ENCODE assay signal across 18 mouse cellular contexts in the genomic region with DNA sequence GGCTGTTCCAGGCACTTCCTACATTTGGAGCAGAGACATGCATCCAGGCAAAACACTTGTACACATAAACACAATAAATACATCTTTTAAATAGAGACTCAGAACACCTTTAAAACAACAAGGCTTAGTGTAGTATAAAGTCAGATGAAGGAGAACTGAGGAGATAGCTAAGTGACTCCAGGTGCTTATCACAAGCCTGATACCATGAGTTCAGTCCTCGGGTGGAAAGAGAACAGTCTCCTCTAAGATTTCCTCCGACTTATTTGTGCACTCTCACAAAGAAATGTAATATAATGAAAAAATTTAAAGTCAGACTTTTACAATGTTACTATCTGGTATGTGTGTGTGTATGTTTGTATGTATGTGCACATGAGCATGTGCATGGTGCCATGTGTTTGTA.
"Had no signal": no experiment of that assay in that cellular context is flagged by ENCODE, and none has a peak within 500 bp of the region (broad histone marks: within the 10 kb centered on the region; RNA-seq: fewer than 3 reads in every experiment).

No protein-coding gene starts in this region.

- H3K36me3 ChIP-seq: lung, embryonic 15.5 days; midbrain, embryonic 10.5 days; midbrain, embryonic 13.5 days had no signal

- ATAC-seq: inflammation-experienced regulatory T-cells, adult 6 months; intestine, embryonic 16.5 days; midbrain, embryonic 13.5 days had no signal

- H3K27me3 ChIP-seq: lung, embryonic 15.5 days; midbrain, embryonic 13.5 days had no signal

- H3K9me3 ChIP-seq: lung, embryonic 15.5 days; midbrain, embryonic 10.5 days; midbrain, embryonic 13.5 days had no signal

- DNase-seq: kidney, adult 18-20 months; kidney, adult 9 months; kidney, postnatal 25 days; layer of hippocampus, adult 9-11 months; lung, adult 18-20 months; lung, postnatal 10 days; lung, postnatal 4 days; right cerebral cortex, postnatal 14 days; right cerebral cortex, postnatal 4 days; thymus, postnatal 25 days had no signal

- H3K4me2 ChIP-seq: lung, embryonic 15.5 days; midbrain, embryonic 13.5 days had no signal

- H3K4me3 ChIP-seq: layer of hippocampus, adult 2 months; lung, embryonic 15.5 days; midbrain, embryonic 10.5 days; midbrain, embryonic 13.5 days had no signal

- H3K4me1 ChIP-seq: midbrain, embryonic 13.5 days had no signal

- H3K27ac ChIP-seq: kidney, postnatal 0 days; layer of hippocampus, adult 2 months; lung, embryonic 15.5 days; midbrain, embryonic 10.5 days; midbrain, embryonic 13.5 days; stomach, postnatal 0 days had no signal

- H3K9ac ChIP-seq: lung, embryonic 15.5 days; midbrain, embryonic 13.5 days had no signal
